Mouse (Mus musculus) embryo, embryonic 10.5 days (tissue): Measurements from ENCODE around the gene Cobl.
A peak's percentile ranks its signal among the peaks of the same experiment; 100 is the strongest.

Source experiments
- DNase-seq: peaks from one replicate; pipeline ENCODE4 v3.0.0-alpha.2; 2015; ENCODE audit warnings: low spot score

The Cobl gene

GRCm38 (mm10) chr11:12382991-12383390 is 81.8 kb downstream of the Cobl start:
- no peak for DNase-seq

- no peak for DNase-seq
These were observed 83.7 kb downstream of the Cobl start for GRCm38 (mm10) chr11:12381096-12381495.

GRCm38 (mm10) chr11:12376628-12377027 is 88.1 kb downstream of the Cobl start:
- DNase-seq, result peak; percentile 50

- peak; percentile 89 for DNase-seq
These were observed 91.4 kb downstream of the Cobl start for GRCm38 (mm10) chr11:12373106-12374098.

- DNase-seq, result no peak
These were observed 93.8 kb downstream of the Cobl start for GRCm38 (mm10) chr11:12370957-12371356.

GRCm38 (mm10) chr11:12367426-12368178 is 97.2 kb downstream of the Cobl start:
- DNase-seq, result no peak

- peak; percentile 79 for DNase-seq
These were observed 105.3 kb downstream of the Cobl start for GRCm38 (mm10) chr11:12359336-12360000.

- DNase-seq, result no peak
These were observed 106.2 kb downstream of the Cobl start for GRCm38 (mm10) chr11:12358602-12359001.

GRCm38 (mm10) chr11:12355681-12356080 is 109.1 kb downstream of the Cobl start:
- no peak for DNase-seq

GRCm38 (mm10) chr11:12350986-12351546 is 113.7 kb downstream of the Cobl start:
- no peak for DNase-seq

GRCm38 (mm10) chr11:12350086-12350485 is 114.7 kb downstream of the Cobl start:
- no peak for DNase-seq

GRCm38 (mm10) chr11:12346486-12346885 is 118.3 kb downstream of the Cobl start:
- no peak for DNase-seq

GRCm38 (mm10) chr11:12343686-12344085 is 121.1 kb downstream of the Cobl start:
- DNase-seq, result no peak

GRCm38 (mm10) chr11:12340697-12341096 is 124.1 kb downstream of the Cobl start:
- DNase-seq, result no peak

- no peak for DNase-seq
These were observed 128.6 kb downstream of the Cobl start for GRCm38 (mm10) chr11:12336145-12336544.

GRCm38 (mm10) chr11:12331997-12332396 is 132.8 kb downstream of the Cobl start:
- DNase-seq, result no peak

- DNase-seq, result no peak
These were observed 143.3 kb downstream of the Cobl start for GRCm38 (mm10) chr11:12321445-12321844.

- no peak for DNase-seq
These were observed 145.4 kb downstream of the Cobl start for GRCm38 (mm10) chr11:12319318-12319717.

- DNase-seq, result no peak
These were observed 149.1 kb downstream of the Cobl start for GRCm38 (mm10) chr11:12315670-12316069.

- peak; percentile 50 for DNase-seq
These were observed 150.3 kb downstream of the Cobl start for GRCm38 (mm10) chr11:12314278-12315043.

- no peak for DNase-seq
These were observed 153.3 kb downstream of the Cobl start for GRCm38 (mm10) chr11:12311419-12311818.
